Mouse (Mus musculus): ENCODE measurements around the gene Dntt. TPM values are rescaled to one million over a fixed set of nuclear protein-coding genes. Genes with fewer than 3 reads are reported as not detected.

Dntt gene
- polyA plus RNA-seq, 1 experiment, result 0.43 TPM

GRCm38 (mm10) chr19:41007326-41007725 lies 21.7 kb upstream of the Dntt start:
- no peak overlapping the region for H3K4me3 ChIP-seq (ENCODE audit: extremely low read depth, insufficient read depth, insufficient read length)
- no peaks in the 10 kb centered on the region for H3K36me3 ChIP-seq (ENCODE audit: control insufficient read depth, insufficient read depth, low read length)
- WGBS, result 55% methylated on average over 6 of the region's 6 CpGs
- H3K4me1 ChIP-seq (ENCODE audit: control insufficient read depth, insufficient read depth, insufficient read length), result peaks cover 8% of the 10 kb centered on the region; the same call in 1 of the 2 replicates
- H3K27me3 ChIP-seq (ENCODE audit: control insufficient read depth, insufficient read depth, low read length), result no peaks in the 10 kb centered on the region
- H3K27ac ChIP-seq (ENCODE audit: insufficient read depth, low read length), result no peak overlapping the region
- no peak for DNase-seq (ENCODE audit: low read depth in 1 of 2, low spot score in 2 of 2)
- TF ChIP-seq CTCF (IDR thresholded peaks at IDR 0.05; ENCODE audit: extremely low read depth, insufficient read depth, insufficient read length, insufficient replicate concordance) (no peak), POLR2A (IDR thresholded peaks at IDR 0.05; ENCODE audit: low read depth, low read length) (no peak)

GRCm38 (mm10) chr19:41007733-41008132 lies 21.3 kb upstream of the Dntt start:
- no peak for TF ChIP-seq CTCF (IDR thresholded peaks at IDR 0.05; ENCODE audit: extremely low read depth, insufficient read depth, insufficient read length, insufficient replicate concordance)
- TF ChIP-seq POLR2A (IDR thresholded peaks at IDR 0.05; ENCODE audit: low read depth, low read length), result no peak
- H3K27ac ChIP-seq (ENCODE audit: insufficient read depth, low read length), result no peak overlapping the region
- DNase-seq (ENCODE audit: low read depth in 1 of 2, low spot score in 2 of 2), result no peak
- no peaks in the 10 kb centered on the region for H3K27me3 ChIP-seq (ENCODE audit: control insufficient read depth, insufficient read depth, low read length)
- no peaks in the 10 kb centered on the region for H3K36me3 ChIP-seq (ENCODE audit: control insufficient read depth, insufficient read depth, low read length)
- 60% methylated on average over 4 of the region's 4 CpGs for WGBS
- peaks cover 8% of the 10 kb centered on the region; the same call in 1 of the 2 replicates for H3K4me1 ChIP-seq (ENCODE audit: control insufficient read depth, insufficient read depth, insufficient read length)
- no peak overlapping the region for H3K4me3 ChIP-seq (ENCODE audit: extremely low read depth, insufficient read depth, insufficient read length)

- H3K4me1 ChIP-seq (ENCODE audit: control insufficient read depth, insufficient read depth, insufficient read length), result peaks cover 13% of the 10 kb centered on the region; the same call in 1 of the 2 replicates
- no peak for DNase-seq (ENCODE audit: low read depth in 1 of 2, low spot score in 2 of 2)
- TF ChIP-seq CTCF (IDR thresholded peaks at IDR 0.05; ENCODE audit: extremely low read depth, insufficient read depth, insufficient read length, insufficient replicate concordance) (no peak), POLR2A (IDR thresholded peaks at IDR 0.05; ENCODE audit: low read depth, low read length) (no peak)
- WGBS, result 69% methylated on average over 5 of the region's 5 CpGs
- no peak overlapping the region for H3K4me3 ChIP-seq (ENCODE audit: extremely low read depth, insufficient read depth, insufficient read length)
- no peaks in the 10 kb centered on the region for H3K36me3 ChIP-seq (ENCODE audit: control insufficient read depth, insufficient read depth, low read length)
- H3K27ac ChIP-seq (ENCODE audit: insufficient read depth, low read length), result no peak overlapping the region
- no peaks in the 10 kb centered on the region for H3K27me3 ChIP-seq (ENCODE audit: control insufficient read depth, insufficient read depth, low read length)
Measured at GRCm38 (mm10) chr19:41008674-41009395, 20.2 kb upstream of the Dntt start.

GRCm38 (mm10) chr19:41011676-41012075 lies 17.4 kb upstream of the Dntt start:
- Histone ChIP-seq H3K27ac (ENCODE audit: insufficient read depth, low read length) (no peak overlapping the region), H3K4me3 (ENCODE audit: extremely low read depth, insufficient read depth, insufficient read length) (no peak overlapping the region), H3K36me3 (ENCODE audit: control insufficient read depth, insufficient read depth, low read length) (no peaks in the 10 kb centered on the region), H3K4me1 (ENCODE audit: control insufficient read depth, insufficient read depth, insufficient read length) (peaks cover 17% of the 10 kb centered on the region; the same call in 1 of the 2 replicates), H3K27me3 (ENCODE audit: control insufficient read depth, insufficient read depth, low read length) (no peaks in the 10 kb centered on the region)
- whole genome bisulfite sequencing, result 56% methylated on average over 5 of the region's 5 CpGs
- no peak for DNase-seq (ENCODE audit: low read depth in 1 of 2, low spot score in 2 of 2)
- TF ChIP-seq POLR2A (IDR thresholded peaks at IDR 0.05; ENCODE audit: low read depth, low read length), result no peak
- TF ChIP-seq CTCF (IDR thresholded peaks at IDR 0.05; ENCODE audit: extremely low read depth, insufficient read depth, insufficient read length, insufficient replicate concordance), result no peak

GRCm38 (mm10) chr19:41013591-41013990 lies 15.5 kb upstream of the Dntt start:
- Histone ChIP-seq H3K4me3 (ENCODE audit: extremely low read depth, insufficient read depth, insufficient read length) (no peak overlapping the region), H3K36me3 (ENCODE audit: control insufficient read depth, insufficient read depth, low read length) (no peaks in the 10 kb centered on the region), H3K27me3 (ENCODE audit: control insufficient read depth, insufficient read depth, low read length) (no peaks in the 10 kb centered on the region), H3K27ac (ENCODE audit: insufficient read depth, low read length) (no peak overlapping the region), H3K4me1 (ENCODE audit: control insufficient read depth, insufficient read depth, insufficient read length) (peaks cover 17% of the 10 kb centered on the region; the same call in 1 of the 2 replicates)
- WGBS, result 33% methylated on average over 5 of the region's 5 CpGs
- DNase-seq (ENCODE audit: low read depth in 1 of 2, low spot score in 2 of 2), result no peak
- no peak for TF ChIP-seq CTCF (IDR thresholded peaks at IDR 0.05; ENCODE audit: extremely low read depth, insufficient read depth, insufficient read length, insufficient replicate concordance)
- TF ChIP-seq POLR2A (IDR thresholded peaks at IDR 0.05; ENCODE audit: low read depth, low read length), result no peak

GRCm38 (mm10) chr19:41014003-41014402 lies 15.1 kb upstream of the Dntt start:
- peaks cover 17% of the 10 kb centered on the region; the same call in 1 of the 2 replicates for H3K4me1 ChIP-seq (ENCODE audit: control insufficient read depth, insufficient read depth, insufficient read length)
- no peak overlapping the region for H3K4me3 ChIP-seq (ENCODE audit: extremely low read depth, insufficient read depth, insufficient read length)
- 19% methylated on average over 9 of the region's 9 CpGs for WGBS
- H3K36me3 ChIP-seq (ENCODE audit: control insufficient read depth, insufficient read depth, low read length), result no peaks in the 10 kb centered on the region
- no peak for TF ChIP-seq POLR2A (IDR thresholded peaks at IDR 0.05; ENCODE audit: low read depth, low read length)
- no peak for TF ChIP-seq CTCF (IDR thresholded peaks at IDR 0.05; ENCODE audit: extremely low read depth, insufficient read depth, insufficient read length, insufficient replicate concordance)
- no peak for DNase-seq (ENCODE audit: low read depth in 1 of 2, low spot score in 2 of 2)
- H3K27ac ChIP-seq (ENCODE audit: insufficient read depth, low read length), result no peak overlapping the region
- H3K27me3 ChIP-seq (ENCODE audit: control insufficient read depth, insufficient read depth, low read length), result no peaks in the 10 kb centered on the region
